Mouse (Mus musculus): ENCODE data around the gene Hps6.

- no peak; the same call in 1 of the 2 replicates for TF ChIP-seq CTCF (IDR thresholded peaks at IDR 0.05)
- no peak for TF ChIP-seq EP300 (IDR thresholded peaks at IDR 0.05)
Measured at GRCm38 (mm10) chr19:46039478-46039877, 36.2 kb downstream of the Hps6 start.

Data from lung, postnatal 0 days (tissue).